Mouse (Mus musculus) cerebellum, postnatal 10 days (tissue): ENCODE measurements at regions not wholly inside any gene's neighbourhood (a gene's known extent, or its start where the extent isn't known, plus 50 kb on each side); places are given as distances from the start of the nearest gene placed in this dataset.

Source experiments
- DNase-seq, 2 experiments: peaks; one replicate each; pipeline ENCODE4 v3.0.0; 2021; ENCODE audit warnings: mixed read lengths in 2 of 2

DNA sequence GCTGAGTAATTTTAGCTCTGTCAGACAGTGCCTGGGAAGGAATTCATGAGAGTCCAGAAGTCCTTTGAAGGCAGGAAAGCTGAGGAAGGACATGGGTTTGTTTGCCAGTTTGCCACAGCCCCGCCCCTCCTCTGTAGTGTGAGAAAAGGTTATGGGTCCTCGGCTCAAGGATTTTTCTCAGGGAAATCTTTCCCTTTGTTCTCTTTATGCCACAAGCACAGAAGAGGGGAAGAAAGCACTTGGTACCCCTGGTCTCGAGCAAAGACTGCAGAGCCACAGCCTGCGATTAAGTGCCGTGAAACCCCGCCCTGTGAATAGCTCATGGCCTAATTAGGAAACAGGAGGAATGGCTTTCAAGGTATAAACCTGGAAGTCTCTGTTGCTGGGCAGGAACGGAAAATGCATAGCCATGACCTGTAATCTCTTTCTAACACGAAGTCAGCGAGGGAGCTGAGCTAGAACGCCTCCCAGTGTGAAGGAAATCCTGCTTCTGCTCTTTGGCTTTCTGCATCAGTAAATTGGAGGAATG is 166.1 kb upstream of the Tars start:
- peak; percentile 10 to 18 for DNase-seq

DNA sequence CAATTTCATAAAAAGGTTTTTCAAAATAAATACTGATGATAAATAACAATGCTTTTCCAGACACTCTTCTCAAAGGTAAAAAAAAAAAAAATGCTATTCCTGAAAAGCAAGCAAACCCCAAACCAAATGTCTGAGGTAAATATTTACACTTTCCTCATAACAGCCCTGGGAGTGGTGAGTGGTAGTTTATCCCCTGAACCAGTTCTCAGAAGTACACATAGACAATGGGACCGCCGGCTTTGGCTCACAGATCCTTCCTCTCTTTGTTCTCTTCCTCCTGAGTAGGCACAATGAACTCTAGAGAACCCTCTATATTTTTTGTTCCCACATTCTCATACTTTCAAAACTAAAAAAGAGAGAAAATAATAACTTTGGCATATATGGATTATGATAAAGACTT is 153.1 kb upstream of the Tars start:
- no peak for DNase-seq

DNA sequence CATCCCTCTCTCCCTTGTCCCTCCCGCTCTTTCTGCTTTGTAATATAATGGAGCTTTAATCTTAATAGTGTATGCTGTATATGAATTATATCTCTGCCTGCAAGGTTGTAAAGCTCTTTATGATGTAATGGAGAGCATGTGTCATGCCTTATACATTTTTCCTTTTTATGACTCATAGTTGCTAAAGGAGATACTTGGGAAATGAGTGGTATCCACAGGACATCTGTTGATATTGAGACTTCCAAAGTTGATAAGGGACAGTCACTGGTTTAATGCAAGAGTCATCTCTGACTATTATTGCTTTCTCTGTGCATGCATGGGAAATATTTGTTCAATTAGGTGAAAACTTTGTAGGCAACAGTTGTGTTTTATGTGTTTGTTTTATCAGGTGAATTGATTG is 152.6 kb upstream of the Tars start:
- no peak for DNase-seq

DNA sequence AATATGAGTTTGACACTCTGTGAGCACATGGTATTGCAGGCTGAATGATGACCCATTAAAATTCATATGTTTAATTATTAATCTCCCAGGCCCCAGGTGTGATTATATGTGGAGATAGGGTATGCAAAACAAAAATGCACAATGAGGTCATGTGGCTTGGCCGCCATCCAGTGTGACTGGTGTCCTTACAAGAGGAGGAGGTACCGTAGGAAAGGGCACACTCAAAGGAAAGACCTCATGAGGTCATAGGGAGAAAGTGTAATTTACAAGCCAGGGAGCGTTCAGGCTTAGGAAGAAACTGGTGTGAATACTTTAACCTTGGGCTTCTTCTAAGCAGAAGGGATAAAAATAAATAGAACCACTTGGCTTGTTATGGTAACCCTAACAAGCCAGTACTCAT is 140.0 kb upstream of the Tars start:
- DNase-seq, result peak in 1 of 2 experiments; percentile 9

DNA sequence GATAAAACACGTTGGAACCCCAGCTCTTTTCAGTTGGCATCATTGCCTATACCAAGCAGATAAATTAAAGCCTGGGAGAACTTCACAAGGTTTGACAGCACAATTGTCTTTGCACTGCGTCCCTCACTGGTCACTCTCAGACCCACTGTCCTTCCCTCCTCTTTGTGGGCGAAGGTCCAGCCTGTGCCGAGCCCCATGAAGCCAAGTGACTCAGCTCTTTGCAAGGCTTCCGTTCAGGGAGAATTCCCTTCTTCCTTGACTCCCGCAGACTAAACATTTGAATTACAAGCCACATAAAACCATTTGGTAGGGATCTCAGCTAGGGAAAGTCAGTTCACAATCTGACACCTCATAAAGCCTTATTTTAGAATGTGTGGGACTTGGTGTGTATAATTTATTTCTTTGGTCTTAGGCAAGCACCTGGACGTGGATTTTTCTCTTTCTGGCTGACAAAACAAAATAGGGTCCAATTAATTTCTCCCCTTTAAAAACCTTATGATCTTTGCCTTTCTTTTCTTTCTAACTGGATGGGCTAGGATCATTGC is 136.7 kb upstream of the Tars start:
- no peak for DNase-seq

DNA sequence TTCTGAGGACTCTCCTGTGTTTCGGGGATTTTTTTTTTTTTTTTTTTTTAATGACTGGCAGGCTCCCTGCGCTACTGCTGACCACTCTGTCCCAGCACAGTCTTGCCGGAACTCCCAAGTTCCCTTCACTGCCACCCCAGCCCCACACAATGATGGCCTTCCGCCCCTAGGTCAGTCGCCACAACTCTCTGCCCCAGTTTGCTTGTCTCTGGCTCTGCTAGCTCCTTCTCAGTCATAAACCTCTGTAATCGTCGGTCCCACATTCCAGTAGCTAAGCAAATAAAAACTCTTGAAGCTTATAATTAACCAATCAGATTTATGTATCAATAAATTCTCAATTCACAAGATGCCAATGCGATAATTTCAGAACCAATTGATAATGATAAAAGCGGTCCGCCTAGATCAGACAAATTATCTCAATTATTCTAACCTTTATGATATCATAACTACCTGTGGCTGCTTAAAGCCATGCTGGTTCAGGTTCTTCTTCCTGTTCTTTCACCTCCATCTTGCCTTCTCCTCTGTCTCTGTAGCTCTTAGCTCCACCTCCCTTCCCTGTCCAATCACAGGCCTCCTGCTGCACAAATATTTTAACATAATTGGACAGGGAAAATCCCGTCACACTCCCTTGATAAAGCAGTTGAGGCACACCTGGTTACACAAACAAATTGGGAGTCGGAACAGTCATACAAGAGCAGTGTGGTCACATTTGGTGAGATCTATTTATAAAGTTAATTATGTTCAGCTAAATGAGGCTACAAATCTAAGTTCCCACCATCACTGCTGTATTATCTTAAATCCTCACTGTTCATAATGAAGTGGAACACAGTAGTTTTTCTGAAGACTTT is 135.2 kb upstream of the Tars start:
- DNase-seq, result no peak

DNA sequence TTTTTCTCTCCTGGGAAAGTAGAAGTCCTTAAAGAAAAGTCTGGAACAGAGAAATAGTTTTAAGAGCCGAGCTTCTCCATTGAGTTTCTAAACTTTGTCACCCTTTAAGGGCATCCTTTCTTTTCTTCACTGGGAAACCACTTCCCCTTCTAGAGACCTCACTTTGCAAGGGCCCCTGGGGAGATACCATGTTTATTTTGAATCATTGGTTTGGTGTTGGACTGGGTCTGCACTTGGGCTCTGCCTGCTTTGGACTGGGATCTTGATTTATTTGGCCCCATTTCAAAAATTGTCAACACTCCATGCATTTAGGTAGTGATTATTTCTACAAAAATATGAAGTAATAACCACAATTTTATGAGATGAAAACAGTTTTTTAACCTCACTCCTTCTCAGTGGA is 134.2 kb upstream of the Tars start:
- no peak for DNase-seq

DNA sequence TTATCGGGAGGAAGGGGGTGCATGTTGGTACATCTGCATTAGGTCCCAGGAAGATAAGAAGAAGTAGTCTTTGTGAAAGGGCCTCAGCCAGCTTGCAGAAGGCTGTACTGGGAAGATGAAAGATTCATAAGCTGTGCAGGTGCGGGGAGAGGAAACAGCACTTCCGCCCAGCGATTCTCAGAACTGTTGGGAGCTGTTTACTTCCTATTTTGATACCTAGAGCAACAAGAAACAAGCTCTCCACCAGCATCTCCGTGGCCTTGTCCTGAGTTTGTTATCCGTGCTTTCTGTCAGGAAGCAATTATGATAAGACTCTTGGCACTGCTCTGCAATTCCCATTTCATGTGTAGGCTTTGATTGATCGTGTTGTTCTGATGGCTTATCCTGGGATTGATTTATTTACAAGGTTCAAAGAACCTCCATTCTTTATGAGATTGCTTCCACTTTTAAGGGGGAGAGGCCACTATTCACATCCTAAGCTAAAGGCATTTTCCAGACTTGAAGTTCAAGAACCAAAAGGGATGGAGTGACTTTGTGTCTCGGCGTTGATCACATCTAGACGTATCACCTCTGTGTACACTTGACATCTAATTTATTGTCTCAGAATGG is 133.6 kb upstream of the Tars start:
- no peak for DNase-seq

DNA sequence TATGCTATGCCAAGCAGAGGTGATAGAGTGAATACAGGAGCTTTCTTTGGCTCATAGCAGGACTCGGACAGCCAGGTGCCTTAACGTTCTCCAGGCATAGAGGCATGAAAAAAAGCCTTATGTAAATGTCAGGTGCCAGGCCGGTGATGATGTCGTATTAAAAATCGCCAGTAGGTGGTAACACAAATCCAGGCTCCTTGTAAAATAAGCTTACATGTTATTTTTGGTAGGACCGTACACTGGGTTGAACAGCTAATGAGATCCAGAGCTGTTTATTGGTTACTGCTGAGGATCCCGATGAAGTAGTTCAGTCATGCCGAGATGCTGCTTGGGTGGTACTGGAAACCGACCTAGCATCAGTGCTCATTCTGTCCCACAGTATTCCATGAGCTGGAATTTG is 133.1 kb upstream of the Tars start:
- DNase-seq, result no peak

DNA sequence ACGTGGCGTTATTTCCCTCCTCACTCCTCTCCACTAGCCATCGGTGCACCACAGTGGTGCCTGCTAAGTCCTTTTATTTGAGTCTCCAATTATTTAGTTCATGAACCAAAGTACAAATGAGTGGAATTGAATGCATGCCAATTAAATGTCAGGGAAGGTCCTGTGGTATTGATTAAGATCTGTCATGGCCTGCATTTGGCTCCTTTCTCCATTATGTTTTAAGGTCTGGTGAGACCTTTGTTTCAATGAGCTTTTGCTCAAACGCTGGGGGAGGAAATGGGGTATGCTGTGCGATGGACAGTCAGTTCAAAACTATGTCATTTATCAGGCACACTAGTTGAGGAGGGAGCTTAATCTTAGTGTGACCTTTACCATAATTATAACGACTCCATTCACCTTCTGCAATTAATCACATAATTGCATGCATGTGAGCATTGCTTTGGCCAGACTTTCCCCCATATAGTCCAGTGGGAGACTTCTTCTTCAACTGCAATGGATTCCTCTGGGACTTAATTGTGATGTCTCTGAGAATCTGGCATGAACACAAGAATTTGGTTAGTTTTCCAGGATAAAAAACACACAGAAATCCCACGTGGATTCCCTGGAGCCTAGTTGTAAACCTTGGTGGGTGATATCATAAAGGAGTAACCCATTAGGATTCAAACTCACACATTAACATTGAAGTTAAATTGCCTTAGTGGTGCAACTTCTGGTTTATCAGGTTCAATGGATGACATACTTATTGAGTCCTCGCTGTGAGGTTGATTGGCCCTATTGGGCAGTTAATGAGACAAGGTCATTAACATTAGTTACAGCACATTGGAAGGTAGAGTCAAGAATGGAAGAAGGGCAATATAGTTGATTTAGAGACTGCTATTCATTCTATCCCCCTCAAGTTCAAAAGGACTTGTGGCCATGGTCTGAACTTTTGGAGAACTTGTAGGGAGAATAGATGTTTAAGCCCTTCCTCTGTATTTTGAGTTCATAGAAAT is 130.7 kb upstream of the Tars start:
- DNase-seq, result no peak

DNA sequence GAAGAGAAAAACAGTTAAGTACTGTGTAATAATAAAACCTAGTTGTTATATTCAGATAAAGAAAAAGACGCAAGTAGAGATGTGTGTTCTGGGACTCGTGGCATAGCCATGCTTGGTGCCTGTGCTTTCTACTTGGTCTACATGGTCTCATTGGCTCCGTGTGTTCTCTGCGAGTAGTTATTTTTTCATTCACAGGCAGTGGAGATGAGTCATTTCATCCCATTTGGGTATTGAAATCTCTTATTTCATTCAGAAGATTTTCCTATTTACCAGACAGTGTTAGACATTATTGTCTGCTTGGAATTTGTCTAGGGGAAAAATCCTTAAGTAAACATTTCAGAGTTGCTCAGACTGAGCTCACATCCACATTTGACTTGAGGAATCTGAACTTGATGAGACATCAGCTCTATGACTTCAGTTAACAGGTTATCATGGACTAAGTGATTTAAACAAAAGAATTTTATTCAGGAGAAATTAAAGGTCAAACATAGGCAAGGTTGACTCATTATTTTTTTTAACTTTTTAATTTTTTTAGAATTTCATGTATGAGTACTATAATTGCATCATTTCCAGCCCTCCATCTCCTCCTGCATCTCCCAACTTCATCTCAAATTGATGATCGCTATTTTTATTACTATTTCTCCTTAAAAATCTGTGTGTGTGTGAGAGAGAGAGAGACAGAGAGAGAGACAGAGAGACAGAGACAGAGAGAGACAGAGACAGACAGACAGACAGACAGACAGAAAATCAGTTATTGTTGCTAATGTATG is 125.1 kb upstream of the Tars start:
- DNase-seq, result no peak

DNA sequence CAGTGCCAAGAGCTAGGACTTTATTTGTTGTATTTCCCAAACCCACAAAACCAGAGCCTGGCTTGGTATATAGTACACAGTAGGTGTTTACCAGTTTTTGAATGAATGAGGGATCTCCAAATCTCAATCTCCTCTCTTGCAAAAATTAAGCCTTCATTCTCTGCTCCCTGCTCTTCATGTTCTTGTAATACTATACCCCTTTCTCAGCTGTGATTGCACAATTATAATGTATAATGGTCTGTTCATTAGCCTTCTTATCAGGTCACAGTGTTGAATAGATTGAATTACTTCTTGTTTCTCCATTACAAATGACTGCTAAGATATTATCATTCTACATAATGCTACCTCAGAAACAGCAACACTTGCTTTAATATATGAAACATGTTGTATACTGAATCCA is 119.1 kb upstream of the Tars start:
- no peak for DNase-seq

DNA sequence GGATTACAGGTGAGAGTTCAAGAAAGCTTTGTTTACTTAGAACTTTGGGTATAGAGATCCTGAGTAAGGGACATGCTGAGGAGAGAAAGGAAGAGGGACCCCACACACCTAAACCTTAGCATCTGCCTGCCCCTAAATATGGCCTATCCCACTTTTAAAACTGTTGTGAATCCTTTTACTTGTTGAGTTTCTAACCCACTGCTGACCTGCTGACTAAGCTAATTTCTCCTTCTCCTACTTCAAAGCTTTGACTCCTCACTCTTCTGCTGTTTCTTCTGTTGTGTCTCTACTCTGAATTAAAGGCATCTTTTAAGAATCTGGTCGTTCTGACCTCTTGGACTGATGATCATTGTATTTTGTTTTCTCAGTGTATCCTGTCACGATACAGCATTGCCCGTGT is 118.4 kb upstream of the Tars start:
- DNase-seq, result no peak

DNA sequence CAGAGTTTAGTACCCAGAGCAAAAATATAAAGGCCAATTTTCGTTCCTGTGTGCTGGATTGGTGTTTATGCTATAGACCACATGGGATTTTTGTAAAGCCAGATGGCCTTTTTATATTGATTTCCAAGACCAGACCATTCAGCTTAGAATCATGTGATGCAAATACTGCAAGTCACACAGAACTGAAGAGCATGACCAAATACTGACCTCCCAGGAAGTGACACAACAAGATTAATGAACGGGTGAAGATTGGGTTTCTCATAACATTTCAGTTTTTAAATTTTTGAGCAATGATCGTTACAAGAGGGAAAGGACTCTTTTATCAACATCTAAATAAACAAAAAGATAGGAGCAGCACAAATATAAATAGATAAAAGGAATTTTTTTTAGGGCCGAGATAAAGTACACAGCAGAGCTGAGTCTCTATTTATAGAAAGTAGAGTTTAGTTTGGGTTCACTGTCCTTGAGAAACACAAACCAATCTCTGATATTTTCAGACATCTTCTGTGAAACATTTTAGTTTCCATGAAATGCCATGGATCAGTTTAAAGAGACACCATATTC is 105.7 kb upstream of the Tars start:
- DNase-seq, result no peak

DNA sequence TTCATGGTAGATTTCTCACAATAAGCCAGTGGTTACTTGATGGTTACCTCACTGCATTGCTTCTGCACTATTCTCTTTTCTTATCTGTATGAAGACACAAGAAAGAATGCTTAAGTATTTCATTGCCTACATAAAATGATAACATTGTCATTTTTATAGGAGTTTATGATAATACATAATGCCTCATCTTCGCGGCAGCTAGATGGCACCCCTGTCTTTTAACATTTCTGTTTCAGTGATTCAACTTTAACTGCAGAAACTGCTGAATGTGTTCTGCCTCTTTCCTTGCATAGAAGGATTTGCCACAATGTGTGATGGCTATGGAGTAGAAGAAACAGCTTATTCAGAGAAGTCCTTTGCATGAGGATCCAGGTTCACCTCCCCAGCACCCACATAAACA is 97.0 kb upstream of the Tars start:
- DNase-seq, result no peak

DNA sequence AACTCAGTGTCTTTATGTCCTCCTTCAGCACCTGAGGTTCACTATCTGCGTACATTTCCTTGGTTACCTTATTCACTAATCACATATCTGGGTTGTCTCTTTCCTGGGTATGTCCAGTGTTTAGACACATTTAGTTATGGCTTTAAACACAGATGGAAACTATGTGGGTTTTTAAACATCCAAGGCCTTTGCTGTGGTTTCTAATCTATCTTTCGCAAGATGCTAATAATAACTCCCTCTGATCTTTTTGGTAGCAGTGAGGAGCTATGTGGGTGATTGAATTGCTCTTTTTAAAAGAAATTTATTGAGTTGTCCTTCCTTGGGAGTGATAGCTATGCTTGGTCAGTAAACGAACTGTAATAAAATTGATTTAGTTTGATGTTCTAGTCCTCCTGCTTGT is 89.7 kb upstream of the Tars start:
- DNase-seq, result no peak

DNA sequence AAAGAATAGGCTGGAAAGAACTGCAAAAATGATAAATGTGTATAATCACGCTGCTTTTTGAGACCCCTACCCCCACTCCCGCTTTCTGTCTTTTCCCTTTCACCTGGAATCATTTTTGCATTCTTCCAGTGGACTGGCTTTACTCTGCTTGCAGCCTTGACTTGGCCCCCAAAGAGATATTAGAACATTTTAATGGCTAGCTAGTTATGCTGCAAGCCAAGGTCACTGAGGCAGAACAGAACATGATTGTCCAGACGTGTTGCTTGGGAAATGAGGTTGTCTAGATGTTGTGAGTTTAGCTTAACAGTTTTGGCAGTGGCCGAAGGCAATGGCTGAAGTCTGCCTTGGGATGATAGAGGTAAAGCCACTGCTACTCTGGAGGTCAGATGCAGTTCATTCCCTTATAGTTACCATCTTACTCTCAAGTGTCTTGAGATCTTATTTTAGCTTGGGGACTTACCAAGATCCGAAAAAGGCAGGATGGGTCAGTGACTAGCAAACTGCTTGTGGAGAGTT is 87.9 kb upstream of the Tars start:
- no peak for DNase-seq

DNA sequence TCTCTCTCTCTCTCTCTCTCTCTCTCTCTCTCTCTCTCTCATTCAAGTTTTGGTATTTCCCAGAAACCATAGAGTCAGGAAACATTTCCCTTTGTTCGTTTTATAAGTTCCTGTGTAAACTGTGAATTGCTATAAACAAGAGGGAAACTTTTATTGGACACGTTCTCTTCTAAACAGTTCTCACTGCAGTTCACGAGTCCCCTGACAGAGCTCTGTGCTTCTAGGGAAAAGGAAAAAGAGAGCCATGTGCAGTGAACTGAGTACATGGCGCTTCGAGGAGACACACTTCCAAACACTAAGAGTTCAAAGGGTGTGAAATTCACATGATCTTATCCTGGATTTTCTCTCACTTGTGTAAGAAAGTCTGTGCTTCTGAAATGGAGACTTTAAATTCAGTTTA is 84.5 kb upstream of the Tars start:
- no peak for DNase-seq

DNA sequence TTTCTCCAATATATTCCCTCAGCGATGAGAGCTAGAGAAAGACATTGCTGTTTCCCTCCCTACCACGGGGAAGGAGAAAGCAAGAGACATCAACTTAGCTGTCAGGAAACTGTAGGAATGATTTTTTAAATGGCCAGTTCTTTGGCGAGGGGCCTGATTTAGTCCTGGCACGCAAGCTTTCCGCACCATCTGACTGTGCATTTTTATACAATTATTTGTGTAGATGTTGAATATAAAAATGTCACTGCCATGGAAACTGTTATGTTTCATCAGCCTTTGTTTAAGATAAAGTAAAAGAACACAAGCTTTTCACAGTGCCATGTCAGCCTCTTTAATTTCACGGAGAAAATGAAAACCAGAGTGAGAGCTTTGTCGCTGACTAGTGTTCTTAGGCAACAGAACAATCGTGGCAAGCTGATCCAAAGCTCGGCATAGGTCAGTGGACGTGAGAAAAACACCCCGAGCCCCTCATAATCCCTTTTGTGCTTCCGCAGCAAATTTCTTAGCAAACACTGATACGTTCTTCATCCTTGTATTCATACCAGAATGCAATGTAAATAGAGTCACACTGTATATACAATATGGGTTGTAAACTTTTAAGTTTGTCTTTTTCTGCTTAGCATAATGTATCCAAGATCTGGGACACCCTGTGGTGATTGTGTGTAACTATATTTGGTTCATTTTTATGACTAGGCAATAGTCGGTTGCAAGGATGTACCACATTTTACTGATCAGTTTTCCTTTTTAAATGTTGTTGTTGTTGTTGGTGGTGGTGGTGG is 79.9 kb upstream of the Tars start:
- peak; percentile 37 to 38 for DNase-seq

DNA sequence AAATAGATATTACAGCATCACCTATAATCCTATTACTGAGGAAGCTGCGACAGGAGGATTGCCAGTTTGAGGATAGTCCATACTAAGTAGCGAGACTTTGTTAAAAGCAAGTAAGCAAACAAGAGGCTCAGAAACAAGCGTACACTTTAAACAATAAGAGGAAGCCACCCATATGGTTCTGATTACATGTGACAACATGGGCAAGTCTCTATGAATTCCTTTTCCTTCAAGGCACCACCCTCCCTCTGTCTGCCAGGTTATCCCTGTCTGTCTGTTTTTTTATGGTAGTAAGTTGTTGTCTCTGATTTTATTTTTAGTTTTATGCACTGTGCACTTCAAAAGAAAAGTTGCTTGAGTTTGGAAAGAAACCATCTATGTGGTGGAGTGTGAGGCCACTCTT is 76.8 kb upstream of the Tars start:
- DNase-seq, result no peak

DNA sequence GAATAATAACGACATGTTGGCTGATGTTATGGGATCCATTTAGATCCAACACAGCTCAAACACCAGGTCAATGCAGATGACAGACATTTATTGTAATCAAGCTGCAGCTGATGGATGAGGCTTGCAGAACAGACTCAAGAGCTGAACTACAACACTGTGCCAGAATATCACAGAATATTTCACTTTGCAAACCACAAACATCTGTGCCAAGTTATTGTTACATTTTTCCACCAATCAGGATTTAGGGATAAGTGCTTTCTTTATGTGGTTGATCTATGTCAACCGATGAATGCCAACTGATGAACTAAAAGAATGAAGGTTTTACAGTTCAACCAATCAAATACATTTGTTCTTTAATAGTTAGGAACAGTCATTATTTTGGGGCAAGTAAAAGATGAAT is 63.9 kb upstream of the Tars start:
- DNase-seq, result no peak
